Mouse (Mus musculus): ENCODE measurements at regions not wholly inside any gene's neighbourhood (a gene's known extent, or its start where the extent isn't known, plus 50 kb on each side); places are given as distances from the start of the nearest gene placed in this dataset.
A peak's percentile ranks its signal among the peaks of the same experiment; 100 is the strongest.

DNA sequence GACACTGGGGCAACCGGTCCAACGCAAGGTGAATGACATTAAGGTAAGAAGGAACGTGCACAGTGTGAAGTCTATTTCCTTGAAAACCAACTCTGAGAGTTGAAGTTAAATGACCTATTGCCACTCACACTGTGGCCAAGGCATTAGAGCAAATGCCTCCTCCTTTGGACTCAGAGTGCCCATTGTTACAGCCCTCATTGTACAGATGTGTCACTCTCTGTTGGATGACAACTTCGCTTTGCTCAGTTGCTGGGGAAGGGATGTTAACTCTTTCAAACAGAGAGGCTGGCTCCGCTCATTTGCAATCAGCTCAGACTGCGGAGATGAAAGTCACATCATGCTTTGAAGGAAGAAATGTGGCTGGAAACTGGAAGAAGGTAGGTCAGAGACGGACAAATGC, 117.1 kb upstream of the 1700016C15Rik start:
- DNase-seq: no peak
- intact Hi-C loops (cut with DNase I): no loop called here

- intact Hi-C loops (cut with DNase I): no loop called here
- no peak for DNase-seq
These were observed 114.0 kb upstream of the 1700016C15Rik start for GRCm38 (mm10) chr1:177615609-177616008.

- no peak for DNase-seq
- intact Hi-C loops (cut with DNase I): no loop called here
These were observed 113.0 kb upstream of the 1700016C15Rik start for GRCm38 (mm10) chr1:177616335-177617239.

DNA sequence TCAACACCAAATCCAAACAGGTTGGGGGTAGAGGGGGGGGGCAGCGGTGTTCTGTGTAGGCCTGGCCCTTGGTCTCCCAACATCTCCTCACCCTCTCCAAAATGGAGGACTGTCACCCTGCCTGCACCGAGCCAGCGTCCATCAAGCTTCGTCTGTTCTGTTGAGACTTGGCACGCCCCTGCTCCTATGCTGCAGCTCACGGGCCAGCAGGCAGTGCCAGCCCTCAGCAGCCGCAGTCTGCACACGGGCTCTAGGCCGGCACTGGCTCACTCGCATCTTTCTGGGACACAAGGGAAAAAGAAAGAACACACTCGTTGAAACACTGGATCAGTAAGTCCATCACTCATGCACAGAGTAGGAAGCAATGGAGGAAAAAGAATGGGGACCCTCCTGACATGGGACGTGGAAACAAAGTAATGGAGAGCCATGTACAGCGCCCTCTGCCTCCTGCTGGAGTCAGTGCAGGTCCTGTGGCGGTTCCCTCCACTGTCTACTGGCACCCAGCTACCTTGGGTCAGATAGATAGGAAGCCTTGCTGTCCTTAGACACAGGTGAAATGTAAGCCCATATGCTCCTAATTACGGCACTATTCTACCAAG, 109.0 kb upstream of the 1700016C15Rik start:
- intact Hi-C loops (cut with DNase I): no loop called here
- DNase-seq: no peak

DNA sequence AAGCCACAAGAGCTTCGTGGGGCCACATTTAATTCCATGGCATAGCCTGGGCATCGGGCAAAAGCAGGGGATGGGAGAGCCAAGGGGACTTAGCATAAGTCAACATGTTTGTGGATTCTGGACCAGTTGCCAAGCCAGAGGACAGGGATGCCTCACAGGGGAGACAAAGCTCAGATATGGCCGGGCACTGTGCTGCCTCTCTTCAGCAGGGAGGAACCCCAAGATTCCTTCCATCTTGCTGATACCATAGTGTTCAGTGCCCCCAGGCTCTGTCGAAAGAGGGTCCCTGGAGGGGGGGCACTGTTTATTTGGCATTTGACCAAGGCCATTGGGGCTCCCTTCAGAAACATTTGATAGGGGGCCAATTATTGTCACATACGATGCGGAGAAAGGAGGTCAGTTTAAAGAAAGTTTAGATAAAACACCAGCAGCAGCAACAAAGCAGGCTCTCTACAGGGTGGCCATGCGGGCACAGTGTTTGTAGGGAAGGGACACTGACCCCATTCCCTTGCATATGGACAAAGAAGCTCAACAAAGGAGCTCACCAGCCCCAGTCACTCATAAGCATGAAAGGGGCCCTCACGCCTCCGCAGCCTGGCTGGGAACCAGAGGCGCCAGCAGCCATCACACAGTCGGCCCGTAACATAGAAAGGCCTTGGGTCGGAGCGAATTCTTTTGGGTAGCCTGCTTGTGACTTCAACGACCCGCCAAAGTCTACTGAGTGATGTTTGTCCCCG, 107.6 kb upstream of the 1700016C15Rik start:
- no peak for DNase-seq
- intact Hi-C loops (cut with DNase I): no loop called here

GRCm38 (mm10) chr1:177623304-177623726, 106.3 kb upstream of the 1700016C15Rik start:
- DNase-seq: peak; percentile 43 to 54
- intact Hi-C loops (cut with DNase I): no loop called here

DNA sequence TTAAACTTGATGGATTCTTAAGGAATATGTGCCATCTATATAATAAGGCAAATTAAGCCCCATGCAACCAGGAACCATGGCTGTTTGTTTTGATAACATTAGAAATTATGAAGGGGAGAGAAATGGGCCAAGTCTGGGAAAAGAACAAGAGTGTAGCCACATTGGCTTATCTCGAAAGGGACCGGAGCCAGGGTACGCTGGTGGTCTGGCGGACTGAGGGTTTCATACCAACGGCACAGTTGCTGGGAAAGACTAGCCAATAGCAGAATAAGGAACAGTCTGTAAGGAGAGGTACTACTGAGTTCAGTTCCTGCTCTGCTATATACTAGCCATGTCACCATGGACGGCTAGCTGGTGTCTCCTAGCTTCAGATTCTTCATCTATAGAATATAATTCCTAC, 105.9 kb upstream of the 1700016C15Rik start:
- intact Hi-C loops (cut with DNase I): no loop called here
- DNase-seq: no peak

DNA sequence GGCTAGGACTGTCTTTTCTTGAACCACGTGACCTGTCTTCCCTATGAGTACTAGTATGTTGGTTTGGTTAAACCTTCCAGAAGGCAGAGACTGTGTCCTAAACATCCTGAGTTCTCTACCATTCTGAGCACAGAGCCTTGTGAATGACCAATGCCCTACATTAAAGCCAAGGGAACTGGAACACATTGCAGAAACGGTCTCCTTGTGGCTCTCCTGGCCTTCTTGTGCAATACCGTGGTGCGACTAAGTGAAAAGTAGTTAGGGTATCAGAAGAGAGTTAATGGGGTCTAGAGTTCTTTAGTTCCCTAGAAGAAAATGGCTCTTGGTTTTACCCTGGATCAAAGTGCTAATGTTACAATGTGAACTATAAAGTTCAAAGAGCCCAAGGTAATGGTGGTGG, 101.8 kb upstream of the 1700016C15Rik start:
- intact Hi-C loops (cut with DNase I): no loop called here
- DNase-seq: no peak

DNA sequence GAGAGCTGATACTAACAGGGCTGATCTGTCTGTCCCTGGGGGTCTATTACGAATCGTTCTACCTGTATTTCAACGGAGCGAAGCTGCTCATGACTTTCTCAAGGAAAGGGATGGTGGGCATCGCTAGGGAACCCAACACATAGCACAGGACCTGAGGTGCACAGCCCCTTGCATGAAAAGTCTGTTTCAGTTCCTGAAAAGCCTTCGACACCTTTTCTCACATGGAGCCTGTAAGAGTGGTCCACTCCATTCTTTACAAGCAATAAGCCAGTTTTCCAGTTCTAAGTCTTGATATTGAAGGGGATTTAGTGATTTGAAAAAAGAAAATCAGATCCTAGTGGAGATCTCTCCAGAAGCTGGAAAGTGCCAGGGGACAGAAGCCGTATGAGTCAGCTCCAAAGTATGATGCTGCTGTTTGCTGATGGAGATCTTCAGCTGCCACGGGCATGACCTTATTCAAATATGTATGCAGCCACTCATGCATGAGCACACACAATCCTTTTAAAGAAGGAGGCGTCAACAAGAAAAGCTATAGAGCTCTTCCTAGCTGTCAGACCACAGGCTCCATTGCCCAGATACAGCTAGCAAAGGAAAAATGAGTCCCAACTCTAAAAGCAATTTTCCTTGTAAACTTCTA, 95.5 kb upstream of the 1700016C15Rik start:
- DNase-seq: no peak
- intact Hi-C loops (cut with DNase I): no loop called here

DNA sequence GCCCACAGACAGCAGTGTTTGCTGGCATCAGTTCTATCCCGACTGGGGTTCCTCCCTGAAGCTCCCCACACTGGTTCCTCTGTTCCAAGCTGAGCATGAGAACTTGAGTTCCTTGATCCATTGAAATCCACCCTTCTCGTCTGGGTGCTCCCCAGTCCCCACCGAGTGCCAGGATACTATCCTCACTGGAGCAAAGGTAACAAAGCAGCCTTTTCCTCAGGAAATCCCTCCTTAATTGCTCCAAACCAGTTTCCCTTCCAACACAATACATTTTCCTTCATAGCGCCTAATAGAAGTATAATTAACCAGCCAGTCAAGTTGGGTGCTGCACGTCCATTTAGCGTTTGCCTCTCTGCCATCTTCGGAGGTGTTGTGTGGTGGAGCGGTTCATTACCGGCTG, 92.6 kb upstream of the 1700016C15Rik start:
- DNase-seq: no peak
- intact Hi-C loops (cut with DNase I): no loop called here

DNA sequence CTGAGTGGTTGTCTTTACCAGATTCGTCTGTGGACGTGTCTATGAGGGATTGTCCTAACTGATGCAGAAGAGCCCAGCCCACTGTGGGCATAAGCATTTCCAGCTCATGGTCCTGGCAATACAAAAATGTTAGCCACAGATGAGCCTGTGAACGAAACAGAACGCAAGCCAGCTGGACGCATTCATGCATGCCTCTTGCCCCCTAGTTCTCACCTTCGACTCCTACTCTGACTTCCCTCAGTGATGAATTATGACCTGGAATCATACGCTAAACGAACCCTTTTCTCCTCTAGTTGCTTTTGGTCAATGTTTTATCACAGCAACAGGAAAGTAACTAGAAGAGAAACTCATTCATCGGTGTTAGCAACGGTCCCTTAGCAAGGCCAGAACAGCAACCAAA, 91.2 kb upstream of the 1700016C15Rik start:
- DNase-seq: no peak
- intact Hi-C loops (cut with DNase I): no loop called here

- intact Hi-C loops (cut with DNase I): loop anchor here (5.0 kb wide), 1 partner anchor 198 kb away; the partner anchor contains the start of gene Zbtb18
- no peak for DNase-seq
These were observed 89.4 kb upstream of the 1700016C15Rik start for GRCm38 (mm10) chr1:177639931-177640846.

DNA sequence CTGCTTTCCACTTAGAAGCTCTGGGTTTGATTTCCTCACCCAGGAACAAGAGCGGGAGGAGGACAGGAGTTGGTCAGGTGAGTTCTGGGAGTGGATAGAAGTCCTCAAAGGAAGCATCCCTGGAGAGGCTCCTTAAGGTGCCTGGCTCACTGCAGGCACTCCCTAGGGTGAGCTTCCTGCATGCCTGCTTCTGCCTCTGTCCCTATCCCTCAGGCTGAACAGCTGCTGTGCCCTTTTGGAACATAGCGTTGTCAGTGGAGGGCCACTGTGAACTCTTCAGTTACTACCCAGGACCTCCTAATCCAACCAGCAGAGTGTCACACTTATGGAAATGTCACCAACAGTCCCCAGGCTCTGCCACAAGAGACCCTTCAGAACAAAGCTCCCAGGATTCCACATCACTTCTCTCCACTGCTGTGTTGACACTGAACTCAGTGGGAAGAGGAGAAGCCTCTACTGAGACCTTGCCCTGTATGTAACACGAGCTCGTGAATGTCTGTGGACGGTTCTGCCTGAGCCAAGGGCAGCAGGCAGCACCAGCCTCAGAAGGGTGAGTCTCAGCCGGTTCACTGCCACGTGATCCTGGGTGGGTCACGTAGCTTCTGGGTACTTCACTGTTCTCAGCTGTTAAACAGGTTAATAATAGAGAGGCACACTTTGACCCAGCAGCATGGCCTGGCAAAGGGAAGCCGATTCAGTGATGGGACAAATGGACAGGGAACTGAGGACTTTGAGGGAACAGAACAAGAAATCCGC, 86.7 kb upstream of the 1700016C15Rik start:
- intact Hi-C loops (cut with DNase I): loop anchor here (5.0 kb wide), 1 partner anchor 201 kb away; the partner anchor contains the start of gene Zbtb18
- no peak for DNase-seq

GRCm38 (mm10) chr1:177643662-177644061, 86.0 kb upstream of the 1700016C15Rik start:
- no peak for DNase-seq
- intact Hi-C loops (cut with DNase I): loop anchor here (5.0 kb wide), 1 partner anchor 201 kb away; the partner anchor contains the start of gene Zbtb18

GRCm38 (mm10) chr1:177644214-177644613, 85.4 kb upstream of the 1700016C15Rik start:
- intact Hi-C loops (cut with DNase I): loop anchor here (5.0 kb wide), 1 partner anchor 202 kb away; the partner anchor contains the start of gene Zbtb18
- DNase-seq: no peak

DNA sequence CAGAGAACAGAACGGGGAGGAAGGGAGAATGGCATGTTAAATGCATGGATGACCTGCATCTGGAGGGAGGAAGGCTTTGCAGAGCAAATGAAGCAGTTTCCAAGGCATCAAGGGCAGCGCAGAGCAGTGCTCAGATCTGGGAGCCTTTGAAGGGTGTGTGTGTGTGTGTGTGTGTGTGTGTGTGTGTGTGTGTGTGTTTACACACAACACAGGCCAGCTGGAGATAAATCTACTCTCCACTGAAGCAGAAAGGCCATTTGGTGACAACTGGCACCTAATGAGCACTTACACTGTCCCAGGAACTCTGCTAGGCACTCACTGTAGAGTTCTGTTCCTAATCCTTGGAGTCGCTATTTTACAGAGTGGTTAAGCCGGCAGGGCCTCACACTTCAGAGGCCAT, 84.3 kb upstream of the 1700016C15Rik start:
- intact Hi-C loops (cut with DNase I): no loop called here

DNA sequence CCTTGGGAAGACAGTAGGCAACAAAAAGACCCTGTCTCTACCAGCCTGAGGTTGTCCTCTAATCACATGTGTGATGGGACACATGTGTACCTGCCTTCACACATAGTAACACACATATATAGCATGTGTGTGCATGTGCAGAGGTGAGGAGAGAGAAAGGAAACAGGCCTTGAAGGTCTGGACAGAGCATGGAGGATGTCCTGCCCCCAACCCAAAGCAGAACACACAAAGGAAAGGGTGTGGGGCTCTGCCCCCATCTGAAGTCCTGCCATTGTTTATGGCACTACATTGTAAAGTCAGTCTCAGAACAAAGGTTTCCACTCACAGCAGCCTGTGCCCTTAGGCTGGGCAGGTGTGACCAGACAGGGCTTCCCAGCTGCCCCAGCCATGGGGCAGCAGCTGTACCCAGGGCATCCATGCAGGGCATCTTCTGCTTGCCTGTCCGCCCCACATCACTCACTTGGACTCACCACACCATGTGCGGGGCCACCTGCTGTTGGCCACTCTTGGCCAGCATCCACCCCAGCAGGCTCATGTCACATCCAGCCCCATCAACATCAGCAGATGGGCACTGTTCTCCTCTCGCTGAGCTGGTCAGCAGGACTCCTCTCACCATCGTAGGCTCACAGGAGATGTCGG, 83.6 kb upstream of the 1700016C15Rik start:
- intact Hi-C loops (cut with DNase I): no loop called here
- DNase-seq: no peak

More for the DNA sequence above, 84.3 kb upstream of the 1700016C15Rik start:
- DNase-seq: no peak

- intact Hi-C loops (cut with DNase I): no loop called here
- no peak for DNase-seq
These were observed 81.7 kb upstream of the 1700016C15Rik start for GRCm38 (mm10) chr1:177647876-177648275.
